Mouse (Mus musculus): ENCODE results near the gene Gm49322.

Gm49322 gene

DNA sequence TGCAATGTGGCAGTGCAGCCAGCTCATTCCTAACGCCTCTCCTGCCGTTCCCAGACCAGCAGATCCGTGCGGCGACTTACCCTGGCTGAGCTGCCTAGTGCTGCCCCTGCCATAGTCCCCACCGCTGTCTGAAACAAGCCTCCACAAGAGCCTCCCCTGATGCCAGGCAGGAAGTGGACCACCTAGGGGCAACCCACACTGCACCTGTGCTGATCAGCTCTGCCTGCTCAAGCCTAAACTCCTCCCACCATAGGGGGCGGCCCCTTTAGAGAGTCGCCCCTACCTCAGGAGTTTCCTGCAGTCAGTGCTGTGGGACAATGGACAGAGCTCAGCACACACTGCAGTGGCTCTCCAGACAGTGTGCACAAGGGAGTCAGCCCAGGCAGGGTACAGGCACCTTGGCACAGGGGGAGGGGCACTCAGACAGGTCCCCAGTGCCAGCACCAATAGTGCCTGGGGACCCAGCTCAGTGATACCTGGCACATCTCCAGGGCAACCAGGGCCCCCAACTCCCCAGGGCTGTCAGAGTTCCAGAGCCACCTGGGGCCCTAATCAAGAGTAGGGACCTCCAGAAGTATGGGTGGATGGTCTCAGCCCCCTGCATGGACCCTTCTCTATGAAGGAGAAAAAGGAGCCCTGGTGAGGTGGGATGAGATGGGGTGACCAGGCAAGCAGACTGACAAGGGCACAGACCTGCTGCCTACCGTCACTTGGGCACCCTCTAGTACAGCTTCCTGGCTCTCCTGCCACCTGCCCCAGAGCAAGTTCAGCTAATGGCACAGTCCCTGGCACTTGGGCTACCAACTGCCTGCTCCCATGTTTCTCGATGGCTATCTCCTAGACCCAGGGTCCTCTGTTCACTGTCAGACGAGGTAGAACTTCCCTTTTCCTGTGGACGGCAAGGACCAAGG lies 20.9 kb upstream of the Gm49322 start:
- no peak for DNase-seq

DNA sequence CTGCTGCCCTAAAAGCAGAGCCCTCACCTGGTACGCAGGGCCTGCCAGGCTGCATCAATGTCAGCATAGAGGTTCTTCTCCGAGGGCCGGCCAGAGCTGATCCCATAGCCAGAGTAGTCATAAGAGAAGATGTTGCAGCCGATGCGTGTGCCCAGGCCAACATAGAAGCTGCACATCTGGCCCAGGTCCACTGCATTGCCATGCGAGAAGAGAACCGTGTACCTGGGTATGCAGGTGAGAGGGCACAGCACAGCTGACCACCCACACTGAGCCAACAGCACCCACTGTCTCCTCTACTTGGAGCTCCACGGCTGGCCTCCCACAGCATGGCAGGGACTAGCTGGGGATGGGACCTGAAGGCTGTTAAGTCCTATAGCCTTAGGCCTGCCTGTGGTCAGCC lies 20.2 kb upstream of the Gm49322 start:
- DNase-seq = no peak

DNA sequence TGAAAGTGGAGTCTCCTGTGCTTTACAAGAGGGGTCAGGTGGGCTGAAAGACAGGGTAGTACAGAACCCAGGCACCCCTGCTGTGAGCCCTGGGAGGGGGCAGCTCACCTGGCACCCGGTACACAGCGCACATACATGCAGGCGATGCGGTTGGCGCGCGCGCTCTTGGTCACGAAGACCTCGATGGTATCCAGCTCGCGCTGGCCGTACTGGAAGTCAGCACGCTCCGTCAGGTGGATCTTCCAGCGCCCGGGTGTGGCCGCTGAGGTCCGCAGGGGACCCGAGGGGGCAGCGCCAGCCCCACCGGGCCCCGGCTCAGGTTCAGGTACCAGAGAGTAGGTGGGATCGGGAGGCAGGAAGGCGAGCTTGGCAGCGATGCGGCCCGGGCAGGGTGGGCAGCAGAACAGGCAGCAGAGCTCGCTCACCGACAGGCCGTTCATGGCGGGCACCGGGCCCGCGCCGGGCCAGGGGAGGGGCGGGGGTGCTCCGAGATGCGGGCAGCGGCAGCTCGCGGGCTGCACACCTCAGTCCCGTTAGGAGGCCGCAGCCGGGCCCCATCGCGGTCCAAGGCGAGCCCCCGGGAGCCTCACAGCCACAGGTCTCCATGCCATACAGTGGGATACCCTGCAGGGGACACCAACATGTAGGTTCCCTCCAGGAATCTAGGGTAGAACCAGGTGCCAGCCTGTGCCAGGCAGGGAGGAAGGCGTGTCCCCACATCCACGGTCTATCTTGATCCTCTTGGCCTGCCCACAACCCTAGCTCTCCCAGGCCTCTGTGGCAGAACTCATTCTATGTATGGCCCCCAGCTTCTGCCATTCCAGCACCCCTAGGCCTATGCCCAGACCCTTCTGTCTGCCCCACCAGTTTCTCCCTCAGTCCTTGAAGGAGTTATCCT lies 19.2 kb upstream of the Gm49322 start:
- DNase-seq = no peak

DNA sequence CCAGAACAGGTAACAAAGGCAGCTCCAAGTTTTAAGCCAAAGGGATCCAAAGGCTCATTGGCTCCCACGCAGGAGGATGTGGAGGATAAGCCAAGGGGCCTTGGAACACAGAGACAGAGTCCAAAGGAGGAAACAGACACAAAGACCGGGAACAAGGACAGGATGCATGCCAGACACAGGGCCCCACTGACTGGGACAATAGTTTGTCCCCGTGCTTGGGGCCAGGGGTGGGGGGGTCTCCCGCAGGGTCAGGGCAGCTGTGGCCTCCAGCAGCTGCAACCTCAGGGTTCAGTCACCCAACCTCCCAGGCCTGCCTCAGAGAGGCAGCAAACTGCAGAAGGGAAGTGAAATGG lies 18.5 kb upstream of the Gm49322 start:
- peak; percentile 56 for DNase-seq

DNA sequence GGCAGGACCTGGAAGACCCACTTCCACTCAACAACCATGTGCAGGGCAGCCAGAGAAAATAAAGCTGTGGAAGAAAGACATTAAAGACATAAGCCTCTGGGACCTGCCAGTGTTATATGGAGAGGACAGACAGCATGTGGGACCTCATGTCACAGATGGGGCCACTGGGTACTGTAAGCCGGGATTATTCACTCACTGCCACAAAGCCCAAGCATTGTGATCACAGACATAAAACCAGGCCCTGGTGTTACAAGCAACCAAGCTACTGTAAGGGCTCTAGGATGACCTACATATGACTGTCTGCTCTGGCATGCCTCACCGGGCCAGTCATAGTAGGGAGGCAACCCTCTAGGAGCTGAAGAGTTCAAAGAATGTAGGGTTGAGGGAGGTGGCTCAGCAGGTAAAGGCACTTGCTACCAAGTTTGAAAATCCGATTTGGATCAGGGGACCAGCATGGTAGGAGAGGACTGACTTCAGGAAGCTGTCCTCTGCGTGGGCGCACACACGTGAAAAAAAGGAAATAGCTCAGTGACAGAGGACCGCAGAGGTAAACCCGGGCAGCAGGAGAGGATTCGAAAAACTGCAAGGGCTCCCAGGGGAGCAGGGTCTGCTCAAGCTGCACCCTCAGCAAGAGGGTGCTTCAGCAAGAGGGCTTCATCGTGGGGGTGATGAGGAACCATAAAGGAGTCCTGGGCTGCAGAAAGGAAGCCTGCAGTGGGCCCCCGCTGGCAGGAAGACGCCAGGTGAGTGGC lies 16.5 kb upstream of the Gm49322 start:
- DNase-seq = peak; percentile 76

DNA sequence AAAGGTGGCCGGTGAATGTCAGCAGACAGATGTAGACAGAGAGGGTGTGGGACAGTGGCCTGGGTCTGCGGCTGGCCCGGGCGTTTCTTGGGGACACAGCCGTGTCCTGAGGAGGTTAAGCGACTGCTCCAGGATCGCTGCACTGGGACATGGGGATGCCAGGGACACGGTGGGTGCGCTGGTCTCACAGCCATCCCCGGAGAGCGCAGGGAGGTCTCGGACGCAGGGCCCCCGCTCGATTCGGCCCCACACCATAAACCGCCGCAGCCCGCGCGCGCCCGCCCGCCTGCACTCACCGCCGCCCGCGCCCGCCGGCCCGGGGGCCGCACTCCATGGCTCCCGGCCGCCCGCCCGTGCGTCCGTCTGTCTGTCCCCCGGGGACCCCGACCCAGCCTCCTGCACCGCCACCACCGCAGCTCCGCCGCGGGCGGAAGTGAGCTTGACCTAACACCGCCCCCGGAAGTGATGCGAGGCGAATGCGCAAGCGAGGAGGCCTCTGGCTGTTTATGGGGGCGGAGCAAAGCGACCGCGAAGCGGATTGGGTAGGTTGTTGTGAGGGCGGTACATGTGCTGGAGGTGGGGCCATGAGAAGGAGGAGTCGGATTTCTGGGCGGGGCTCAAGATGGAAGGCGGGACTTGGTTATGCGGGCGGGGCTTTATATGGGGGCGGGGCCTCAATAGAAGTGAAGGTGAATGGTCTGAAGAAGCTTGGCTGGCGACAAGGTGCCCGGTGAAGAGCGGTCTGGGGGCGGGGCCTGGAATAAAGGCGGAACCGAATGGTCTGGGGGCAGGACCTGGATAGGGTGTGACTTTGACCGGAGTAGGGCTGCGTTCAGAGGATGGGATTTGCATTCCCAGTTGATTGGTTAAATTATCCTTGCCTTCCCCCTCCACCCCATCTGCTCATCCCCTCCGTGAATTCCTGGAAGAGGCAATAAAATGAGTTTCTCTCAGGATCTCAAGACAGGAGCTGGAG lies 15.7 kb upstream of the Gm49322 start, which contains the start of gene Abhd17a:
Gene Abhd17a, minus strand, starts transcription at position 463 of the 976 bp plus-strand sequence.
- peak; percentile 99 for DNase-seq

DNA sequence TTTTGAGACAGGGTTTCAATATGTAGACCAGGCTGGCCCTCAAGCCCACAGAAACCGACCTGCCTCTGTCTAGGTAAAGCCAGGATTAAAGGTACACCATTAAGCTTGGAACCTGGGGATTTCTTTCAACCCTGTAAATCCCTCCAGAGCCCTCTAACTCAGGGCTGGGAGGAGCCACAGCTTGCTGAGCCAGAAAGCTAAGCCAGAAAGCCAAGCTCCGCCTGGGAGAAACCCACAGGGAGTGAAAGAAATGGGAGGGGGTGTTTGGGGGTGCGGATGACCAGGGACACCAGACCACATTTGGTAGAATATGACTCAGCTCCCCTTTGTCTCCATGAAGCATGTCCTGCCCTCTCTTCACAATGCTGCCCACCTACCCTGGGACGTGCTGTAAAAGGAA lies 9.5 kb upstream of the Gm49322 start:
- peak; percentile 32 for DNase-seq

DNA sequence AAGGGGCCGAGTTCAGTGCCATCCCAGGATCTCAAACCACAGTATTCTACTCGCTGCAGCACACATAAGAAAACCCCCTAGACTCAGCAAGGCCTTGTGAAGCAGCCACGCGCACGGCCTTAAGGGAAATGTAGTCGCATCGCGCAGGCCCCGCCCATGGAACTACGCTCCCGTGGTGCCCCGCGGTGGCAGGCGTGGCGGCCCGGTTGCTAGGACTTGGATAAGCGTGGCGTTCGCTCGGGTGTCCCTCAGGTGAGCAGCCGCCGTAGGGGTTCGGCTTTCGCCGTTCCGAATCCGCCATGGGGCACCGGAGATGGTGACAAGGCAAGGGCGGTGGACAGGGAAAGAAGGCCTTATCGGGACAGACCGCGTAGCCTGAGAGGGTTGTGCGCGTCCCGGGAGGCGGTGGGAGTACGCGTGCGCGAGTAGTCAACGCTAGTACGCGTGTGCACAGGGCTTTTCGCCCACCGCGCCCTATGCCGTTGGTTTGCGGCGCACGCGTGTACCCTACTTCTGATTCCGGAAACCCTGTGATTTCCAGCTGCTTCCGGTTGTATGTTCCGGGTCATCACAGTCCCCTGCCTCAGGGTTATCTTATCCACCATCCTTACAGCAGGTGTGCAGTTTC lies 3.0 kb upstream of the Gm49322 start, which contains the start of the genes Scamp4 and Adat3:
Gene Scamp4, plus strand, starts transcription at position 175 of the 628 bp plus-strand sequence.
Gene Adat3, plus strand, starts transcription at position 183 of the 628 bp plus-strand sequence.
- DNase-seq = peak; percentile 97

DNA sequence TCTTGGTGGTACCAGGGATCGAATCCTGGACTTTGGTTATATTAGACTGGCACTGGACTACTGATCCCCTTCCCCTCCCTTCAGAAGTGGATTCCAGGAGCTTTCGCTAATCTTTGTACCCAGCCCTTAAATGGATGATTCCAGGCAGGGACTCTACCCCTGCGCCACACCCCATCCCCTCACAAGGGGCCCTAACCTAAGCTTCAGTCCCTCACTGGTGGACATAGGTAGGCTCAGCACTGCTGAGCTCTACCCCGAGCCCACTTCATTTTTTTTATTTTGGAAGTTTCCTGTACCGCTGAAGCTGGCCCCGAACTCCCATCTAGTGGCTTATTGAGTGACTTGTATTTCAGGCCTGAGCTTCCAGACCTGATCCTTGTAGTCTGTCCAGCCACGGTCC lies 2.5 kb upstream of the Gm49322 start:
- no peak for DNase-seq

DNA sequence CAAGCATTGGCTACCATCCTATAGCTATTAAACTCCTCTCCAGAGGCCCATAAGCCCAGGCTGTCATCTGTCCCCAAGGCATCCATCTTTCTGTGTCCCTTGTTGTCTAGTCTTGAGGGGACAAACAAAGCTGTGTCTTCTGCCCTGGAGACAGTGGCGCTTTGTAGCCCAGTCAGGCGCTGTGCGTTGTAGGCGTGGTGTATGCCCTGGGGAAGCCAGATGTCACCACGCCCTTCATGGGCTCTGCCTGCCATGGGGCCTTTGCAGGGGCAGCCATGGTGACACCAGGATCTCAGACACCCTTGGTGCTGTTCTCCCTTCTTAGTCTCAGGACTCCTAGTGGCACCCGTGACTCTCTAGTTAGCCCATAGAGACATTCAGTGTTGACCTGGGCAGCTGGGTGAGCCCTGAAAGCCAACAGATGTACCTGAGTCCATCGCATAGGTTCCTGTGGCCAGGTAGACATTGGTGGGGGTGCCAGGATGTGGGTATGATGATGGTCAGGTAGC lies 1.8 kb upstream of the Gm49322 start:
- DNase-seq = no peak

DNA sequence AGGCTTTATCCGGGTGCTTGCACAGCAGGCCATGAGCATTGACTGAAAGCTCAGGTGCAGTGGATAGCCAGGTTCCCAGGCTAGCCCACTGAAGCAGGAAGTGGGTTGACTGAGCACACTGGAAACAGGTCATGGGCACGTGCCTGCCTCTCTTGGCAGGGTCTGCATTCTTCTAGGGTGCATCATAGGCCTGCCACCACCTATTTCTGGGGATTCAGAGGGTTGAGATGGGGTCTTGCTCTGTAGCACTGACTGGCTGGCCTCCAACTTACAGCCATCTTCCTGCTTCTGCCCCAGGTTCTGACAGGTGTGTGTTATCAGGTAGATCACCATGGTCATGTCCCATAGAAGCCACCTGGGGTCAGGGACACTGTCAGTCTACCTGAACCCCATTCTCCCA lies 833 bp upstream of the Gm49322 start:
- no peak for DNase-seq

DNA sequence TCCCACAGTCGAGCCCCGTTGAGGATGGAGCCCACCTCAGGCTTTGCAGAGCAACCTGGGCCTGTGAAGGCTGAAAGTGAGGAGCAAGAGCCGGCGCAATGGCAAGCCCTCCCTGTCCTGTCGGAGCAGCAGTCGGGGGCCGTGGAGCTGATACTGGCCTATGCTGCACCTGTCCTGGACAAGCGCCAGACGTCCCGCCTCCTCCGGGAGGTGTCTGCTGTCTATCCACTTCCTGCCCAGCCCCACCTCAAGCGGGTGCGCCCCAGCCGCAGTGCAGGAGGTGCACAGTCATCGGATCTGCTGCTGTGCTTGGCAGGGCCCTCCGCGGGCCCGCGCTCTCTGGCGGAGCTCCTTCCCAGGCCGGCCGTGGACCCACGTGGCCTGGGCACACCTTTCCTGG lies 485 bp downstream of the Gm49322 start:
- DNase-seq = no peak

DNA sequence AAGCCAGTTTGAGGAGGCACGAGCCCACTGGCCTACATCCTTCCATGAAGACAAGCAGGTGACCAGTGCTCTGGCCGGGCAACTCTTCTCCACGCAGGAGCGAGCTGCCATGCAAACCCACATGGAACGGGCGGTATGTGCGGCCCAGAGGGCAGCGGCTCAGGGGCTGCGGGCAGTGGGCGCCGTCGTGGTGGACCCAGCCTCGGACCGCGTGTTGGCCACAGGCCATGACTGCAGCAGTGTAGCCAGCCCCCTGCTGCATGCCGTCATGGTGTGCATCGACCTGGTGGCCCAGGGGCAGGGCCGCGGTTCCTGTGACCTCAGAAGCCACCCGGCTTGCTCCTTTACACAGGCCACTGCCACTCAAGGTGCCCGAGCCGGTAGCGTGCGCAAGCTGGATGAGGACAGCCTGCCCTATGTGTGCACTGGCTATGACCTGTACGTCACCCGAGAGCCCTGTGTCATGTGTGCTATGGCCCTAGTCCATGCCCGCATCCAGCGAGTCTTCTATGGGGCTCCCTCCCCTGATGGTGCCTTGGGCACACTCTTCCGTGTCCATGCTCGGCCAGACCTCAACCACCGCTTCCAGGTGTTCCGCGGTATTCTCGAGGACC lies 1.0 kb downstream of the Gm49322 start:
- DNase-seq = no peak

DNA sequence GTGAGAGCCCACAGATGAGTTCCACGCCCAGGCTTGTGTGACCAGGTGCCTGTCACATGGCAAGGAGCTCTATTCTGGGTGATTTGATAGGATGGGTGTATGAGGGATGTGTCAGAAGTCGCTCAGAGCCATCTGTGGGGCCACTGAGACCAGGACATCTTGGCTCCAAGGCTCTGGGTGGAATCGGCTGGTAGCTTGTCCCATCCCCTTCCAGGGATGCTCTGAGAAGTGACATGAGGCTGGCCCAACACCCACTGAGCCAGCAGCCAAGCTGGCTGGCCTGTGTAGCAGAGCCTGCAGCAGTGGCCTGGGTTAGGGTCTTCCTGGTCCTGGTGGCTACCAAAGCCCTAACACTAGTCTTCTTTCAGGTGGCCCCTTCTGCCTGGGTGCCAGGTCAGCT lies 2.6 kb downstream of the Gm49322 start:
- no peak for DNase-seq

DNA sequence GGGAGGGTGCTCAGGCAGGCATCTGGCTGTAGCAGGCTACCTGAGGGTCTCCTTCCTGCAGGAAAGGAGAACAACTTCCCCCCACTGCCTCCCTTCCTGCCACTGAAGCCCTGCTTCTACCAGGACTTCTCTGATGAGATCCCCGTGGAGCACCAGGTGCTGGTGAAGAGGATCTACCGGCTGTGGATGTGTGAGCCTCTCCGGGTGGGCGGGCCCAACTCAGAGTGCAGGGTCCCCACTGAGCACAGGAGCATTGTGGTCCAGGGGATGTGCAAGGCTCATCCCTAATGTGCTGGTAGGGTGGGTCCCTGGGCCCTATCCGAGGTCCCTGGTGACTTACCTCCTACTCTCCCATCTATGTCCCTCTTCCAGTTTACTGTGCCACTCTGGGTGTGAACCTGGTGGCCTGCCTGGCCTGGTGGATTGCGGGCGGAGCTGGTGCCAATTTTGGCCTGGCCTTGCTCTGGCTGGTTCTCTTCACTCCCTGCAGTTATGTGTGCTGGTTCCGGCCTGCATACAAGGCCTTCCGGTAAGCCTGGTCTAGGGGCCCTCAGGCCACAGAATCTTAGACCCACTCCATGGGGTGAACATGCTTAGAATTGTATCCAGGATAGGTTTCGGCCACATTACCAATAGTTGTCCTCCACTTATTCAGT lies 3.6 kb downstream of the Gm49322 start:
- no peak for DNase-seq

DNA sequence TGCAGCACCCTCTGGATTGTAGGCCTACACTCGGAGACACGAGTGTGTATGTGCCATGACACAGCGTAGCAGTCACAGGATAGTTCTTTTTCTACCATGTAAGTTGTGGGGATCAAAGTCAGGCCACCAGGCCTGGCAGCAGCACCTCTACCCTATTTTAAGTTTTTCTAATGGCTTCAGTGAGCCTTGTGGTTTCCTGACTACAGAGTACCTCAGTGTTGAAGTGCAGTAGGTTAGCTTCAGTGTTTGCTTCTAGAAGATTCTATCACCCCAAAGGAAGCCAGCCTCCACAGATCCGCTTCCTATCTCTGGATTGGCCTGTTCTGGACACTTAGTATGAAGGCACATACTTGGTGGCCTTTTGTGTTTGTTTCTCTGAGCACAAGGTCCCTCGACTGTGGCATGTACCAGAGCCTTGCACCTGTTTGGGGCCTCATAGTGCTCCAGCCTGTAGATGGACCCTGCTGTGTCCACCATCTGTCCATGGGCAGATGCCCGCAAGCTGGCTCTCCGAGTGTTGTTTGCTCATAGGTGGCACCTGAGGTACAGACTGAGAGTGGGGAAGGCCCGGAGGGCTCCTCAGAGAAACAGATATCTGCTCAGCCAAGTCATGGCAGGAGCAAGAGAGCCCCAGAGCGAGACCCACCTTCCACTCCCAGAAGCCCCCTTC lies 4.4 kb downstream of the Gm49322 start:
- no peak for DNase-seq

DNA sequence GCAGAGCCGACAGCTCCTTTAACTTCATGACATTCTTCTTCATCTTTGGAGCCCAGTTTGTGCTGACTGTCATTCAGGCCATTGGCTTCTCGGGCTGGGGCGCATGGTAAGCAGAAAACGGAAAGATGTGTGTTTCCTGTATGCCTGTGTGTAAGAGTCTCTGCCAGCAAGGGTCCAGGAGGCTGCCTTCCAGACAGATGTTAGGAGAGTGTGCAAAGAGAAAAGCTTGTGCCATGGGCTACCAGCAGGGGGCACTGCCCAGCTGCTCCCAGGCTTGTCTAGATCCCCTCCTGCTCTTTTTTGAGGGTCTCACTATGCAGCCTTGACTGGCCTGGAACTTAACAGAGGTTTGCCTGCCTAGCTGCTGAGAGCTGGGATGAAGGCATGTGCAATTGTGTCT lies 5.2 kb downstream of the Gm49322 start:
- peak; percentile 64 for DNase-seq

DNA sequence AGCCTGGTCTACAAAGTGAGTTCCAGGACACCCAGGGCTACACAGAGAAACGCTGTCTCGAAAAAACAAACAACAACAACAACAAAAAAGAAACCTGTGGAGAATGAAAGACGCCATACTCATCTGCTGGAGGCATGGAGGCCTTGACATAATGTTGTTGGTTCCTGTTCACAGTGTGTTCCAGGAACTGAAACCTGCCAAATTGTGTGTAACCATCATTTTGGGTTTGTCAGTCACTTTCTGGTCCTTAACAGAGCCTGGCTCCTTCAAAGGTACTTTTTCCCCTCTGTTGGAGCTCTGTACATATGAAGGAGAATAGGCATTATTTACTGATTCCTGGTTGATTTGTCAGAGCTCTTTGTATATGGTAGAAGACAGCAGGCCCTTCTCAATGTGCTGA lies 6.1 kb downstream of the Gm49322 start:
- no peak for DNase-seq

DNA sequence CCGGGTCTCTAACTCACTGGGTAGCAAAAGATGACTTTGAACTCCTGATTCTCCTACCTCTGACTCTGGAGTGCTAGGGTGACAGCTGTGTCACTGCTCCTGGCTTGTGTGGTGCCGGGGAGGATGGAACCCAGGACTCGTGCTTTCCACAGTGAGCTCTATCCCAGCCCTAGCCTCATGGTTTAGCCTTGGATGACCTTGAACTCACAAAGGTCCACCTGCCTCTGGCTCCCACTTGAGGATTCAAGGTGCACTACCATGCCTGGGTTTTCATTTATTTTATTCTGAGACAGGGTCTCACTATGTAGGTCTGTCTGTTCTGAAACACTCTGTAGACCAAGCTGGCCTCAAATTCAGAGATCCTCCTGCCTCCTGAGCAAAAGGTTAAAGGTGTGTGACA lies 8.0 kb downstream of the Gm49322 start:
- DNase-seq = no peak
